Mouse (Mus musculus): ENCODE data around the gene Klk9. TPM values are rescaled to one million over a fixed set of nuclear protein-coding genes. Genes with fewer than 3 reads are reported as not detected.

Gene Klk9
- polyA plus RNA-seq, 1 experiment from 2014 or later: not detected

- H3K4me1 ChIP-seq (replicated peaks): no peaks in the 10 kb centered on the region
- H3K27ac ChIP-seq (replicated peaks): no peak overlapping the region
- no peak for ATAC-seq (ENCODE audit: low read depth)
- H3K36me3 ChIP-seq: no peaks in the 10 kb centered on the region
- H3K9ac ChIP-seq: no peak overlapping the region
- 85% methylated on average over 12 of the region's 12 CpGs for WGBS
- H3K4me3 ChIP-seq: no peak overlapping the region
- no peaks in the 10 kb centered on the region for H3K9me3 ChIP-seq
- H3K27me3 ChIP-seq: no peaks in the 10 kb centered on the region; the same call in 1 of the 2 replicates
- H3K4me2 ChIP-seq: no peak overlapping the region
Observed at GRCm38 (mm10) chr7:43777423-43777822, 14.3 kb upstream of the Klk9 start.

DNA sequence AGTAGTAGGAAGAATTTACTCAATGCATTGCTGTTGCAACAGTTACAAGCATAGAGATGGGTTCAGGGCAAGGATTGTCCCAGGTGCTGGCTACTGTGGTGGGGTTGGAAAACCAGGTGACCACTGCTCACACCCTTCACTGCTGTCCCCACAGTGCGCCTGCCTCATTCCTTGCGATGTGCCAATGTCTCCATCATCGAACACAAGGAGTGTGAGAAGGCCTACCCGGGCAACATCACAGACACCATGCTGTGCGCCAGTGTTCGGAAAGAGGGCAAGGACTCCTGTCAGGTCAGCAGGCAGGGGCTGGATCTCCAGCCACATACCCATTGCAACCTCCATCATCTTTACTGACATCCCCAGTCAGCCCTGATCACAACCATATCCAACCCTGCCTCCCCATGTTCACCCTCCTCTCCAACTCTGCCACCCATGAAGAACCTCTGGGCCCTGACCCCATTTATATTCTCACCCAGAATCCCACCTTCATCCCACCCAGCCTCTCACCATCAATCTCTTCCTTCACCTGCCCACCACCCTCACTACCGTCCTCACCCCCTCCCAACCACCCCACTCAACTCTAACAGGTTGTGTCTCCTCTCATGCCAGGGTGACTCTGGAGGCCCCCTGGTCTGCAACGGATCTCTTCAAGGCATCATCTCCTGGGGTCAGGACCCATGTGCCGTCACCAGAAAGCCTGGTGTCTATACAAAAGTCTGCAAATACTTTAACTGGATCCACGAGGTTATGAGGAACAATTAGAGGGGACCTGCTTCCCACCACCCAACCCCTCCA, 13.3 kb upstream of the Klk9 start:
- 91% methylated on average over 10 of the region's 10 CpGs for WGBS
- Histone ChIP-seq H3K9me3 (no peaks in the 10 kb centered on the region), H3K4me1 (replicated peaks) (peaks cover 5% of the 10 kb centered on the region; the same call in 1 of the 2 replicates), H3K27me3 (peaks cover 7% of the 10 kb centered on the region), H3K27ac (replicated peaks) (no peak overlapping the region), H3K9ac (no peak overlapping the region), H3K4me3 (no peak overlapping the region), H3K4me2 (no peak overlapping the region), H3K36me3 (no peaks in the 10 kb centered on the region)
- ATAC-seq (ENCODE audit: low read depth): no peak

DNA sequence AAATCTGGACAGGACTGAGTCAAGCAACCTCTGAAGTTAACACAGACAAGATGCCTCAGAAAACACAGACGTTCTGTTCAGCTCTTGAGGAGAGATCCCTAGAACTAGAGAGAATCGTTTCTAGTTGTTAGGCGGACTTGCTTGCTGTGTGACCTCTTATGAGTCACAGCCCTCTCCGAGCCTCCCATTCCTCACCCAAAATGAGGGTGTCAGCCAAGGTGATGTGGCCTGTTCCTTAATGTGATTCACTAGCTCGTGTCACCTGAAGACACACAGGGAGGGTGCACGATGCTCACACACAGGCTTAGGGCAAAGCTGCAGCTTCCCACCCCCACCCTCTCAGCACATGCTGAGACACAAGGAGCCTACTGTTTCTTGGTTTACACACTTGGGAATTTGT, 11.4 kb upstream of the Klk9 start:
- no peak overlapping the region for H3K4me3 ChIP-seq
- H3K4me1 ChIP-seq (replicated peaks): peaks cover 5% of the 10 kb centered on the region; the same call in 1 of the 2 replicates
- no peaks in the 10 kb centered on the region for H3K9me3 ChIP-seq
- ATAC-seq (ENCODE audit: low read depth): no peak
- H3K27ac ChIP-seq (replicated peaks): no peak overlapping the region
- no peak overlapping the region for H3K4me2 ChIP-seq
- peaks cover 9% of the 10 kb centered on the region for H3K27me3 ChIP-seq
- H3K36me3 ChIP-seq: no peaks in the 10 kb centered on the region
- no peak overlapping the region for H3K9ac ChIP-seq
- 69% methylated on average over 6 of the region's 6 CpGs for WGBS

DNA sequence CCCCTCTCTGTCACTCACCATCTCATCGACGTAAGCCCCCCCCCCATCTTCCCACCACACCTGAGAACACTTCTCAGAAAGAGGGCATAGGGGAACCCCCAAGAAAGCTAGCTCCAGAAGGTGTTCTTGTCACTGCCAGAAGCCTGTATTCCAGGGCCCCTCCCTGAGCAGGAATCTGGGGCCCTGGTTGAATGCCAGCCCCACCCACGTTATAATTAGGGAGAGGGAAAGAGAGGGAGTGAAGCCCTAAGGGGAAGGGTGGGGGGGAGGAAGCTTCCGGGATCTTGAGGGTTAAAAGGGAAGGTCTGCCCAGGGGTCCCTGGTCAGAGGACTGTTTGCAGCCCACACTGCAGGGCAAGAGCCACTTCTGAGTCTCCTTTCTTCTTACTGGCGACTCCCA, 10.9 kb upstream of the Klk9 start, which contains the start of gene Klk10:
TSS of gene Klk10 (plus strand) at position 290 of the 400 bp plus-strand sequence.
- H3K4me2 ChIP-seq: no peak within 1 kb of the TSS
- no peak for ATAC-seq (ENCODE audit: low read depth)

GRCm38 (mm10) chr7:43781541-43781940, 10.2 kb upstream of the Klk9 start:
- Histone ChIP-seq H3K4me1 (replicated peaks) (peaks cover 5% of the 10 kb centered on the region; the same call in 1 of the 2 replicates), H3K9ac (no peak overlapping the region), H3K9me3 (no peaks in the 10 kb centered on the region), H3K36me3 (no peaks in the 10 kb centered on the region), H3K4me3 (no peak overlapping the region), H3K27me3 (peaks cover 9% of the 10 kb centered on the region), H3K4me2 (no peak overlapping the region), H3K27ac (replicated peaks) (no peak overlapping the region)
- ATAC-seq (ENCODE audit: low read depth): no peak
- WGBS: 88% methylated on average over 11 of the region's 11 CpGs

More for the DNA sequence above, 10.9 kb upstream of the Klk9 start, which contains the start of gene Klk10:
- Histone ChIP-seq H3K4me1 (replicated peaks) (peaks cover 5% of the 10 kb centered on the region; the same call in 1 of the 2 replicates), H3K27me3 (peaks cover 9% of the 10 kb centered on the region), H3K36me3 (no peaks in the 10 kb centered on the region), H3K9ac (no peak within 1 kb of the TSS), H3K27ac (replicated peaks) (no peak within 1 kb of the TSS), H3K9me3 (no peaks in the 10 kb centered on the region), H3K4me3 (no peak within 1 kb of the TSS)
- WGBS: 52% methylated on average over 5 of the region's 5 CpGs

DNA sequence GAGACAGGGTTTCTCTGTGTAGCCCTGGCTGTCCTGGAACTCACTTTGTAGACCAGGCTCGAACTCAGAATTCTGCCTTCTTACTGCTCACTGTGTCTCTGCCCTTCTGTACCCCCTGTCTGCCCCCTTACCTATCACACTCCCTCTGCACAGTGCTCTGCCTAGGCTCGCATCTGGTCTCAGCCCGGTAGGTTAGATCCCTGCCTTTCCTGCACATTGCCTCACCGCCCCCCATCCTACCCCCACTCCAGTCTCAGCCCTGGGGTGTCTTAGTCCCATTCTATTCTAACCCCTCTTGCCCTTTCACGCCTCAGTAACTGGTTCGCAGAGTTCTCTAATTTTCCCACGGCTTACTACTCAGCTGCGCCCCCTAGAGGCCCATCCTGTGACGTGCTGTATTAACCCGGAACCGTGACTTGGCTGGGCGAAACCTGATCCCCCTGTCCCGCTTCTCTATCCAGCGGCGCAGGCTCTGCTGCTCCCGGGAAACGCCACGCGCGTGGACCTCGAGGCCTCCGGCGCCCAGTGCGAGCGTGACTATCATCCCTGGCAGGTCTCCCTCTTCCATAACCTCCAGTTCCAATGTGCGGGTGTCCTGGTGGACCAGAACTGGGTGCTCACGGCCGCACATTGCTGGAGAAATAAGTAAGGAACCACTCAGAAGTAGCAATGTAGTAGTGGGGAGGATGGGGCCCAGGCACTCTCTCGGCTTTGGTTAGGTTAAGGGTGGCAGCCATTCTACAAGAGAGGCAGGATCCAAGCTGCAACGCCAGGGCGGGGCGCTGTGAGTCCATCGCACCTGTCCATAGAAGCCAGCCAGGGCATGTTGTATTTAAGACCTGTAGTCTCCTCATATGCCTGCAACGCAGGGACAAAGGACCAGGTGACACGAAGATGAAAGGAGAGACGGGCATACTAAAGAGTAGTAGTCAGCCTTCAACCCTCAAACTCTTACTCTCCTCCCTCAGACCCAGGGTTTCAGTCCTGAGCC, 9.1 kb upstream of the Klk9 start:
- ATAC-seq (ENCODE audit: low read depth): peak; percentile 84; the same call in 1 of the 2 replicates

DNA sequence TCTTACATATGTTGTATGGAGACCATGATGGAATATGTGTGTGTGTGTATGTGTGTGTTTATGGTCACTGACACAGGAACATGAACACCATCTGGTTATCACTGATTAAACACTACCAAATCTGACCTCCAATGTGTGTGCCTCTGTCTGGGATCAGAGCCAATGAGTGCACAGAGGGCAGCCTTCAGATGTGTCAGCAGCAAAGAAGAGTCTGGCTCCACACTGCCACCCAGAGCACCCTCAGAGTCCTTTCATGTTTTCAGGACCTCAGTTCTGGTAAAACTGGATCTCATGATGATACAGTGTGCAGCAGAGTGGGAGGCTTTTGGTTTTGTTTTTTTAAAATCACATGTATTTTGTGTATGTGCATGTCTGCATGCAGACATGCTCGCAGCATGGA, 6.4 kb upstream of the Klk9 start:
- no peak overlapping the region for H3K4me3 ChIP-seq
- H3K9me3 ChIP-seq: no peaks in the 10 kb centered on the region
- WGBS: 88% methylated on average over 1 of the region's 1 CpGs
- no peak for ATAC-seq (ENCODE audit: low read depth)
- H3K4me1 ChIP-seq (replicated peaks): peaks cover 5% of the 10 kb centered on the region; the same call in 1 of the 2 replicates
- peaks cover 9% of the 10 kb centered on the region; the same call in 1 of the 2 replicates for H3K27me3 ChIP-seq
- no peak overlapping the region for H3K9ac ChIP-seq
- H3K4me2 ChIP-seq: no peak overlapping the region
- no peaks in the 10 kb centered on the region for H3K36me3 ChIP-seq
- H3K27ac ChIP-seq (replicated peaks): no peak overlapping the region

More for the DNA sequence above, 9.1 kb upstream of the Klk9 start:
- Histone ChIP-seq H3K9me3 (no peaks in the 10 kb centered on the region), H3K4me1 (replicated peaks) (peaks cover 5% of the 10 kb centered on the region; the same call in 1 of the 2 replicates), H3K4me3 (peak overlapping the region; percentile 33), H3K27me3 (peaks cover 9% of the 10 kb centered on the region), H3K36me3 (no peaks in the 10 kb centered on the region), H3K4me2 (peak overlapping the region; percentile 63), H3K27ac (replicated peaks) (no peak overlapping the region), H3K9ac (peak overlapping the region; percentile 65)
- WGBS: 8% methylated on average over 36 of the region's 36 CpGs

GRCm38 (mm10) chr7:43788096-43788495, 3.6 kb upstream of the Klk9 start:
- Histone ChIP-seq H3K36me3 (no peaks in the 10 kb centered on the region), H3K27me3 (peaks cover 5% of the 10 kb centered on the region; the same call in 1 of the 2 replicates), H3K4me3 (no peak overlapping the region), H3K4me2 (no peak overlapping the region), H3K9ac (no peak overlapping the region), H3K27ac (replicated peaks) (no peak overlapping the region), H3K9me3 (no peaks in the 10 kb centered on the region), H3K4me1 (replicated peaks) (no peaks in the 10 kb centered on the region)
- ATAC-seq (ENCODE audit: low read depth): no peak
- WGBS: 72% methylated on average over 3 of the region's 3 CpGs

GRCm38 (mm10) chr7:43789295-43789694, 2.4 kb upstream of the Klk9 start:
- no peak for ATAC-seq (ENCODE audit: low read depth)
- Histone ChIP-seq H3K4me1 (replicated peaks) (no peaks in the 10 kb centered on the region), H3K4me3 (no peak overlapping the region), H3K27me3 (peaks cover 7% of the 10 kb centered on the region; the same call in 1 of the 2 replicates), H3K9ac (no peak overlapping the region), H3K9me3 (no peaks in the 10 kb centered on the region), H3K27ac (replicated peaks) (no peak overlapping the region), H3K36me3 (no peaks in the 10 kb centered on the region), H3K4me2 (no peak overlapping the region)
- 82% methylated on average over 2 of the region's 2 CpGs for WGBS

- Histone ChIP-seq H3K4me1 (replicated peaks) (peaks cover 17% of the 10 kb centered on the region), H3K4me3 (peak overlapping the region; percentile 41), H3K36me3 (no peaks in the 10 kb centered on the region), H3K9me3 (no peaks in the 10 kb centered on the region), H3K4me2 (peak overlapping the region; percentile 63), H3K9ac (0 out of 2 replicates have a peak overlapping the region, but pooled peaks have one; percentile 62), H3K27ac (replicated peaks) (no peak overlapping the region), H3K27me3 (peaks cover 49% of the 10 kb centered on the region)
- ATAC-seq (ENCODE audit: low read depth): no peak
- 6% methylated on average over 8 of the region's 8 CpGs for WGBS
Observed at GRCm38 (mm10) chr7:43796355-43796754, 4.7 kb downstream of the Klk9 start.

DNA sequence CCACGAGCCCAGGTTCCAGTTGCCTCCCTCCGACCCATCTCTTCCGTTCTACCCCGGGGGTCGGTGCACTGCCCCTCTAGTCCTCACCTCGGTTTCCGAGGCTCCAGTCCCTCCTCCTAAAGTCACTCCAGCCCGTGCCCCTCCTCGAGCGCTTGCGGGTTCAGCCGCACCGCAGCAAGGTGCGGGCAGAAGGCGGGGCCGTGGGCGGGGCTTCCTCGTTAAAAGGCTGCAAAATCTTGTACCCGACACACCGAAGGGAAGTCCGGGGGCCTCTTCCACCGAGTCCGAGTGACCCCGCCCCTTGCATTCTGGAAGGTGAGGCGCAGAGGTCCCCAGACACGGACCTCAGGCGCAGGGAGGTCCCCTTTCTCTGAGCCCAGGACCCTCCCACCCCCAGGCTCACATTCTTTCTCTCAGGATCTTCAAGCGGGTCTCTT, 5.7 kb downstream of the Klk9 start, which contains the start of gene Klk8:
TSS of gene Klk8 (plus strand) at position 245 of the 437 bp plus-strand sequence.
- Histone ChIP-seq H3K9me3 (no peaks in the 10 kb centered on the region), H3K9ac (peak within 1 kb of the TSS; percentile 62), H3K4me1 (replicated peaks) (peaks cover 17% of the 10 kb centered on the region), H3K27ac (replicated peaks) (no peak within 1 kb of the TSS), H3K27me3 (peaks cover 49% of the 10 kb centered on the region), H3K4me2 (peak within 1 kb of the TSS; percentile 63), H3K36me3 (no peaks in the 10 kb centered on the region), H3K4me3 (peak within 1 kb of the TSS; percentile 41)
- peak; percentile 57; the same call in 1 of the 2 replicates for ATAC-seq (ENCODE audit: low read depth)
- under 1% methylated on average over 28 of the region's 28 CpGs for WGBS
